Mouse (Mus musculus): ENCODE measurements around the gene Gm4756. TPM values are rescaled to one million over a fixed set of nuclear protein-coding genes. Genes with fewer than 3 reads are reported as not detected.

The Gm4756 gene
- polyA plus RNA-seq (2012; fragmentation: generic; extraction: Trizol) = not detected

GRCm38 (mm10) chr12:72649611-72650330 is at the start of gene Gm4756:
TSS of gene Gm4756 (minus strand) at chr12:72649661.

GRCm38 (mm10) chr12:72664735-72665337 is 15.4 kb upstream of the Gm4756 start, which contains the start of gene Dhrs7:
TSS of gene Dhrs7 (minus strand) at chr12:72664909.

GRCm38 (mm10) chr12:72536021-72536597 is 113.4 kb downstream of the Gm4756 start, which contains the start of gene Pcnx4:
TSS of gene Pcnx4 (plus strand) at chr12:72536383.

Other genes with a start within 250 kb of the Gm4756 start
- gene Rtn1, start 240.6 kb downstream of the Gm4756 start, polyA plus RNA-seq (2012; fragmentation: generic; extraction: Trizol) = under 1 TPM in 1 of 2 experiments, not detected in 1; 0.01 TPM
- not detected for gene Lrrc9, start 207.8 kb downstream of the Gm4756 start, polyA plus RNA-seq (2012; fragmentation: generic; extraction: Trizol)
- gene Pcnx4, start 113.3 kb downstream of the Gm4756 start, polyA plus RNA-seq (2012; fragmentation: generic; extraction: Trizol) = 1 to 10 TPM; 1.6 to 3.6 TPM
- 10 to 100 TPM in 1 of 2 experiments, 1 to 10 TPM in 1; 9.0 to 54.1 TPM for gene Dhrs7, start 15.2 kb upstream of the Gm4756 start, polyA plus RNA-seq (2012; fragmentation: generic; extraction: Trizol)
- 10 to 100 TPM; 13.4 to 66.0 TPM for gene Ppm1a, start 107.8 kb upstream of the Gm4756 start, polyA plus RNA-seq (2012; fragmentation: generic; extraction: Trizol)

All from C3H10T1/2 (cell line).